In the genomic region with DNA sequence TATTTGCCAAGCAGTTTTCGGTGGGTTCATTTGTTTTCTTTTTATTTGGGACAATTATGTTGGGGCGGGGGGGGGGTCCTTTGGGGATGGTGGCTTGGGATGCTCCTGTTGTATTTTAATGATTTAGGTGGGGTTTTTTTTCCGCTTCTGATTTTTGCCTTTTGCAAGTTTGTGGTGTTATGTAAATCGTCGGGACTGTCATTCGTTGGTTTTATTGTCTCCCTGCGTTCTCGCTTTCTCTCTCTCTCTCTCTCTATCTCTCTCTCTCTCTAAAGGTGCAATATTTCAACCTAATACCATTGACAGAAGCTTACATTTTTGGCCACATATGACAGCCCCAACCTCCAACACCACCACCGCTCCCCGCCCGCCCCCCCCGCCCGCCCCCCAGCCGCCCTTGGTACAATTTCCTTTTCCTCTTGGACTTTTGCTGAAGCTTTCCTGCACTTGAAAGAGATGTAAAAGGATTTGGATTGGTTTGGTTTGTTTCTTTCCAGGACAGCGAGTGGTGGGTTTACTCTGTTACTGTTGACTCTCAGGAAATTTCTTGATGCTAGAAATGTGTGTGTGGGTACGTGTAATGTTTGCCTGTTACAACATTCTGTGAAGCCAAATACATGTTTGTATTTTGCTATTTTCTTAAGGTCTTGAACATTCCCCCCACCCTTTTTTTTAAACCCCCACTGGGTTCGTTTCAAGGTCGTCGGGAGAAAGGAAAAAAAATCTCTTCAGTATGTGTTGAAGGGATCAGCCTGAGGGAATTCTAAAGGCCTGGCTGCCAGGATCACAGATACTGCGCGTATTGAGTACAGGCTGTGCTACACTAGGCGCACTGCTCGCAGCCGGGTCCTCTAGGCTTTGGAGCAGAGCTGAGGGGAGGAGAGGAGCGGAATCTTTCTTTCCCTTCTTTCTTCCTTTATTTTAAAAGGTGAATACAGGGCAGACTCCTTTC, we compare ENCODE assay signal across 9 mouse cellular contexts. TPM values are rescaled to one million over a fixed set of nuclear protein-coding genes. Genes with fewer than 3 reads are reported as not detected.
DNase-seq lines count a peak whose midpoint lies in the region; ATAC-seq lines count a peak whose summit lies in the region.
"Had no signal": no experiment of that assay in that cellular context is flagged by ENCODE, and none has a peak within 500 bp of the region (broad histone marks: within the 10 kb centered on the region; RNA-seq: fewer than 3 reads in every experiment).

No protein-coding gene starts in this region.

- peaks cover 26% of the 10 kb centered on the region for H3K27me3 ChIP-seq in forebrain, embryonic 12.5 days
- H3K27me3 ChIP-seq in hindbrain, embryonic 15.5 days, result peaks cover 22% of the 10 kb centered on the region
- peaks cover 88% of the 10 kb centered on the region for H3K27me3 ChIP-seq in liver, embryonic 13.5 days
- no peaks in the 10 kb centered on the region for H3K27me3 ChIP-seq in stomach, embryonic 14.5 days (ENCODE audit: control insufficient read depth, insufficient read depth, low read length)

- ATAC-seq in forebrain, embryonic 12.5 days (ENCODE audit: low FRiP score), result peak; percentile 42; the same call in 1 of the 2 replicates
- peak; percentile 62 for ATAC-seq in hindbrain, embryonic 15.5 days (ENCODE audit: low FRiP score, low read depth)
- ATAC-seq in liver, embryonic 13.5 days (ENCODE audit: low read depth), result no peak
- ATAC-seq in stomach, embryonic 14.5 days (ENCODE audit: insufficient number of reproducible peaks, insufficient read depth, low FRiP score, low read depth), result no peak

- peaks cover 40% of the 10 kb centered on the region for H3K4me1 ChIP-seq in forebrain, embryonic 12.5 days
- peaks cover 39% of the 10 kb centered on the region for H3K4me1 ChIP-seq in hindbrain, embryonic 15.5 days (replicated peaks)
- H3K4me1 ChIP-seq in liver, embryonic 13.5 days (replicated peaks), result peaks cover 43% of the 10 kb centered on the region
- H3K4me1 ChIP-seq in stomach, embryonic 14.5 days (ENCODE audit: control insufficient read depth, insufficient read depth, low read length), result peaks cover 42% of the 10 kb centered on the region; the same call in 1 of the 2 replicates

- no peaks in the 10 kb centered on the region for H3K9me3 ChIP-seq in forebrain, embryonic 12.5 days
- H3K9me3 ChIP-seq in hindbrain, embryonic 15.5 days, result no peaks in the 10 kb centered on the region
- H3K9me3 ChIP-seq in liver, embryonic 13.5 days (replicated peaks), result no peaks in the 10 kb centered on the region
- no peaks in the 10 kb centered on the region for H3K9me3 ChIP-seq in stomach, embryonic 14.5 days (ENCODE audit: control insufficient read depth, low read depth, low read length)

- peak overlapping the region; percentile 95 for H3K4me2 ChIP-seq in forebrain, embryonic 12.5 days
- H3K4me2 ChIP-seq in hindbrain, embryonic 15.5 days, result peak overlapping the region; percentile 99
- H3K4me2 ChIP-seq in liver, embryonic 13.5 days, result peak overlapping the region; percentile 96
- H3K4me2 ChIP-seq in stomach, embryonic 14.5 days (replicated peaks; ENCODE audit: low read depth, low read length), result peak overlapping the region; percentile 86

- H3K36me3 ChIP-seq in forebrain, embryonic 12.5 days (replicated peaks), result no peaks in the 10 kb centered on the region
- no peaks in the 10 kb centered on the region for H3K36me3 ChIP-seq in hindbrain, embryonic 15.5 days
- no peaks in the 10 kb centered on the region for H3K36me3 ChIP-seq in liver, embryonic 13.5 days
- H3K36me3 ChIP-seq in stomach, embryonic 14.5 days (ENCODE audit: control insufficient read depth, insufficient read depth, low read length), result no peaks in the 10 kb centered on the region

- DNase-seq in layer of hippocampus, adult 9-11 months, result peak; percentile 49
- no peak for DNase-seq in layer of hippocampus, postnatal 36 days
- DNase-seq in adipocyte (ENCODE audit: low spot score), result peak; percentile 73
- DNase-seq in liver, embryonic 13.5 days, result no peak
- DNase-seq in urinary bladder, adult 18-20 months (ENCODE audit: low spot score in 2 of 2), result no peak

- peak overlapping the region; percentile 73 for H3K4me3 ChIP-seq in forebrain, embryonic 12.5 days (replicated peaks)
- peak overlapping the region; percentile 81 for H3K4me3 ChIP-seq in hindbrain, embryonic 15.5 days
- peak overlapping the region; percentile 73 for H3K4me3 ChIP-seq in liver, embryonic 13.5 days (replicated peaks)
- peak overlapping the region; percentile 72 for H3K4me3 ChIP-seq in stomach, embryonic 14.5 days (ENCODE audit: low read depth, low read length)

- under 1% methylated on average over 25 of the region's 25 CpGs for WGBS in forebrain, embryonic 12.5 days
- 3% methylated on average over 25 of the region's 25 CpGs for WGBS in hindbrain, embryonic 15.5 days
- 15% methylated on average over 25 of the region's 25 CpGs for WGBS in liver, embryonic 13.5 days (ENCODE audit: insufficient replicate concordance)
- 3% methylated on average over 25 of the region's 25 CpGs for WGBS in stomach, embryonic 14.5 days

- H3K27ac ChIP-seq in forebrain, embryonic 12.5 days, result peak overlapping the region; percentile 98
- H3K27ac ChIP-seq in hindbrain, embryonic 15.5 days (replicated peaks), result peak overlapping the region; percentile 99
- H3K27ac ChIP-seq in liver, embryonic 13.5 days, result peak overlapping the region; percentile 92
- H3K27ac ChIP-seq in stomach, embryonic 14.5 days (ENCODE audit: low read length), result peak overlapping the region; percentile 98

- H3K9ac ChIP-seq in forebrain, embryonic 12.5 days, result peak overlapping the region; percentile 87
- H3K9ac ChIP-seq in hindbrain, embryonic 15.5 days, result peak overlapping the region; percentile 68
- peak overlapping the region; percentile 85 for H3K9ac ChIP-seq in liver, embryonic 13.5 days
- peak overlapping the region; percentile 79; the same call in 1 of the 2 replicates for H3K9ac ChIP-seq in stomach, embryonic 14.5 days (replicated peaks; ENCODE audit: low read depth, low read length)

RNA-seq across cellular contexts. Expression of gene Bcl6, which starts 0.8 kb away (rescaled TPM):
- total RNA-seq in layer of hippocampus, postnatal 36 days (2021), result 10 to 100 TPM; 55.3 to 66.4 TPM
- polyA plus RNA-seq in forebrain, embryonic 12.5 days (2016; fragmentation: Nextera tagmentation; extraction: Ambion mirVana), result 0.40 and 0.42 TPM in 2 replicates
- polyA plus RNA-seq in hindbrain, embryonic 15.5 days (2015; fragmentation: Nextera tagmentation; extraction: Ambion mirVana), result 0.41 and 0.72 TPM in 2 replicates
- polyA plus RNA-seq in liver, embryonic 13.5 days (2015; fragmentation: Nextera tagmentation; extraction: Ambion mirVana), result 0.21 and 0.24 TPM in 2 replicates
- polyA plus RNA-seq in stomach, embryonic 14.5 days (2014; fragmentation: Nextera tagmentation; extraction: Ambion mirVana), result 1.4 and 1.5 TPM in 2 replicates

RNA-seq across cellular contexts. Expression of gene Gm37419, which starts 1.2 kb away (rescaled TPM):
- total RNA-seq in layer of hippocampus, postnatal 36 days (2021), result not detected
- polyA plus RNA-seq in forebrain, embryonic 12.5 days (2016; fragmentation: Nextera tagmentation; extraction: Ambion mirVana), result not detected in 2 replicates
- polyA plus RNA-seq in hindbrain, embryonic 15.5 days (2015; fragmentation: Nextera tagmentation; extraction: Ambion mirVana), result not detected in 2 replicates
- not detected in 2 replicates for polyA plus RNA-seq in liver, embryonic 13.5 days (2015; fragmentation: Nextera tagmentation; extraction: Ambion mirVana)
- not detected in 2 replicates for polyA plus RNA-seq in stomach, embryonic 14.5 days (2014; fragmentation: Nextera tagmentation; extraction: Ambion mirVana)
- total RNA-seq: adrenal gland, postnatal 36 days had no signal

RNA-seq across cellular contexts. Expression of gene Rtp2, which starts 57.3 kb away (rescaled TPM):
- total RNA-seq in layer of hippocampus, postnatal 36 days (2021), result under 1 TPM; 0.40 to 0.48 TPM
- polyA plus RNA-seq in forebrain, embryonic 12.5 days (2016; fragmentation: Nextera tagmentation; extraction: Ambion mirVana), result 0.29 and 0.83 TPM in 2 replicates
- polyA plus RNA-seq in hindbrain, embryonic 15.5 days (2015; fragmentation: Nextera tagmentation; extraction: Ambion mirVana), result 0.17 TPM in 1 of 2 replicates, not detected in the other
- polyA plus RNA-seq in liver, embryonic 13.5 days (2015; fragmentation: Nextera tagmentation; extraction: Ambion mirVana), result not detected in 2 replicates
- not detected in 2 replicates for polyA plus RNA-seq in stomach, embryonic 14.5 days (2014; fragmentation: Nextera tagmentation; extraction: Ambion mirVana)
- total RNA-seq: adrenal gland, postnatal 36 days had no signal

Comparison
In these comparisons a context has a peak if more than half of its experiments do, and no peak if none do; other contexts are left out.
1. DNase-seq: peak in layer of hippocampus, adult 9-11 months (single experiment) and adipocyte (single experiment); none in layer of hippocampus, postnatal 36 days (0 of 2), liver, embryonic 13.5 days (single experiment) and urinary bladder, adult 18-20 months (0 of 2).
2. ATAC-seq: peak in forebrain, embryonic 12.5 days (single experiment) and hindbrain, embryonic 15.5 days (single experiment); none in liver, embryonic 13.5 days (single experiment) and stomach, embryonic 14.5 days (single experiment).
3. Peak in every context shown above with its lines, with median percentiles within 50 percentile points of each other: H3K27ac ChIP-seq, H3K4me2 ChIP-seq, H3K4me3 ChIP-seq and H3K9ac ChIP-seq.